ENCODE assay signal across 26 mouse cellular contexts in the genomic region with DNA sequence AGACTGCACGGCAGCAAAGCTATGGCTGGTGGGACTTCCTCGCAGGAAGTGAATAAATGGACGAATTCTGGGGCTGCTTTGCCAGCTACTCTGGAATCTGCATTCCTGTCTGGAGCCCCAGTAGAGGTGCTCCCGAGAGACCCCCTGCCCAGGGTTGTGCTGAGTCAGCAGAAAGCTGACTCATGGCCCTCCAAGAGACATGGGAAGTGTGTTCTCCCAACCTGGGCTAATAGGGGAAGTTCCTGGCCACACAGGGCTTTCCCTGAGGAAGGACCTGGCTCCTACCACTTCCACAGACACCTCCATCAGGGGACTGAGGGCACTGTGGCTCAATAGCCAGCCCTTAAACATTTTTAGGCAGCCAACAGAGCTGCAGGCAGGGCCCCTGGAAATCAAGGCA. TPM values are rescaled to one million over a fixed set of nuclear protein-coding genes. Genes with fewer than 3 reads are reported as not detected.
DNase-seq lines count a peak whose midpoint lies in the region; ATAC-seq and TF ChIP-seq lines count a peak whose summit lies in the region.
"Had no signal": no experiment of that assay in that cellular context is flagged by ENCODE, and none has a peak within 500 bp of the region (broad histone marks: within the 10 kb centered on the region; RNA-seq: fewer than 3 reads in every experiment).

No protein-coding gene starts in this region.

- DNase-seq in heart, postnatal 4 days = no peak
- DNase-seq in lung, postnatal 0 days (ENCODE audit: low spot score) = no peak
- no peak for DNase-seq in lung, postnatal 36 days
- DNase-seq in ES-E14 (ENCODE audit: low read depth, low spot score) = no peak
- DNase-seq in right cerebral cortex, adult 18-20 months = no peak
- no peak for DNase-seq in thymus, postnatal 25 days
- DNase-seq: cerebellum, adult 2 months; cerebellum, postnatal 25 days; gastrocnemius, postnatal 10 days; kidney, postnatal 14 days; lung, postnatal 14 days; midbrain, embryonic 14.5 days; right cerebral cortex, postnatal 4 days; thymus, postnatal 14 days had no signal

- H3K4me2 ChIP-seq in heart, embryonic 12.5 days = no peak overlapping the region
- H3K4me2 ChIP-seq in lung, postnatal 0 days (replicated peaks; ENCODE audit: low read depth, low read length) = no peak overlapping the region
- H3K4me2 ChIP-seq in stomach, embryonic 15.5 days = no peak overlapping the region
- H3K4me2 ChIP-seq: hindbrain, embryonic 15.5 days; limb, embryonic 12.5 days; liver, embryonic 12.5 days; neural tube, embryonic 13.5 days had no signal

- peaks cover 55% of the 10 kb centered on the region for H3K4me1 ChIP-seq in heart, embryonic 12.5 days (replicated peaks)
- peaks cover 18% of the 10 kb centered on the region; the same call in 1 of the 2 replicates for H3K4me1 ChIP-seq in lung, postnatal 0 days (ENCODE audit: insufficient read depth, low read depth, low read length)
- peaks cover 2 to 25% of the 10 kb centered on the region in 2 experiments; a peak in 1 of 4 replicates for H3K4me1 ChIP-seq in ES-E14 (ENCODE audit: control insufficient read depth in 2 of 2, insufficient read depth in 2 of 2, low read length in 2 of 2, poor library complexity in 1 of 2)
- peaks cover 7% of the 10 kb centered on the region for H3K4me1 ChIP-seq in stomach, embryonic 15.5 days
- H3K4me1 ChIP-seq: liver, embryonic 12.5 days had no signal

- ATAC-seq in heart, embryonic 12.5 days (ENCODE audit: insufficient number of reproducible peaks, low FRiP score) = no peak
- no peak for ATAC-seq in lung, postnatal 0 days
- ATAC-seq in stomach, embryonic 15.5 days (ENCODE audit: insufficient read depth, low FRiP score, low read depth) = no peak
- ATAC-seq: liver, embryonic 12.5 days had no signal

- no peaks in the 10 kb centered on the region for H3K27me3 ChIP-seq in heart, embryonic 12.5 days (replicated peaks)
- H3K27me3 ChIP-seq in lung, postnatal 0 days (replicated peaks; ENCODE audit: insufficient read depth, low read length) = no peaks in the 10 kb centered on the region
- no peaks in the 10 kb centered on the region for H3K27me3 ChIP-seq in stomach, embryonic 15.5 days (replicated peaks)
- H3K27me3 ChIP-seq: hindbrain, embryonic 15.5 days; liver, embryonic 12.5 days; neural tube, embryonic 13.5 days had no signal

- in situ Hi-C loops in ES-E14 (cut with MboI; ENCODE audit: low sequenced_read_pairs in 2 of 2, unreplicated experiment in 2 of 2) = no loop called here

- no peak overlapping the region for H3K9ac ChIP-seq in heart, embryonic 12.5 days
- H3K9ac ChIP-seq in lung, postnatal 0 days (replicated peaks; ENCODE audit: low read depth) = no peak overlapping the region
- H3K9ac ChIP-seq in ES-E14 (ENCODE audit: insufficient read depth, low read depth, low read length, poor library complexity, severe bottlenecking) = no peak overlapping the region
- H3K9ac ChIP-seq in stomach, embryonic 15.5 days = no peak overlapping the region
- H3K9ac ChIP-seq: hindbrain, embryonic 15.5 days; limb, embryonic 12.5 days; liver, embryonic 12.5 days; neural tube, embryonic 13.5 days had no signal

- 0 out of 2 replicates have a peak overlapping the region, but pooled peaks have one; percentile 7 for H3K27ac ChIP-seq in heart, embryonic 12.5 days (ENCODE audit: poor library complexity, severe bottlenecking)
- H3K27ac ChIP-seq in lung, postnatal 0 days (ENCODE audit: low read length) = 0 out of 2 replicates have a peak overlapping the region, but pooled peaks have one; percentile 16
- H3K27ac ChIP-seq in ES-E14 (ENCODE audit: insufficient read depth, low read depth, low read length, poor library complexity, severe bottlenecking) = no peak overlapping the region
- H3K27ac ChIP-seq in stomach, embryonic 15.5 days = peak overlapping the region; percentile 48; the same call in 1 of the 2 replicates
- H3K27ac ChIP-seq: hindbrain, embryonic 15.5 days; layer of hippocampus, adult 2 months; limb, embryonic 12.5 days; liver, embryonic 12.5 days; neural tube, embryonic 13.5 days had no signal

- no peak for TF ChIP-seq EP300 in lung, postnatal 0 days (IDR thresholded peaks at IDR 0.05)

- H3K9me3 ChIP-seq in heart, embryonic 12.5 days (replicated peaks) = no peaks in the 10 kb centered on the region
- H3K9me3 ChIP-seq in lung, postnatal 0 days (ENCODE audit: low read length) = no peaks in the 10 kb centered on the region
- H3K9me3 ChIP-seq in ES-E14 (ENCODE audit: control insufficient read depth, insufficient read depth, low read depth, low read length) = no peaks in the 10 kb centered on the region
- no peaks in the 10 kb centered on the region for H3K9me3 ChIP-seq in stomach, embryonic 15.5 days
- H3K9me3 ChIP-seq: hindbrain, embryonic 15.5 days; limb, embryonic 12.5 days; liver, embryonic 12.5 days; neural tube, embryonic 13.5 days had no signal

- 55% methylated on average over 4 of the region's 4 CpGs for WGBS in heart, embryonic 12.5 days
- WGBS in lung, postnatal 0 days = 54% methylated on average over 4 of the region's 4 CpGs
- 52% methylated on average over 4 of the region's 4 CpGs for WGBS in stomach, embryonic 15.5 days

- H3K4me3 ChIP-seq in heart, embryonic 12.5 days = no peak overlapping the region
- no peak overlapping the region for H3K4me3 ChIP-seq in lung, postnatal 0 days (ENCODE audit: low read depth, low read length)
- H3K4me3 ChIP-seq in ES-E14 (ENCODE audit: insufficient read depth in 1 of 2, low read depth in 1 of 2, low read length in 2 of 2, poor library complexity in 1 of 2, severe bottlenecking in 1 of 2) = no peak overlapping the region
- no peak overlapping the region for H3K4me3 ChIP-seq in stomach, embryonic 15.5 days (replicated peaks)
- H3K4me3 ChIP-seq: hindbrain, embryonic 15.5 days; layer of hippocampus, adult 2 months; limb, embryonic 12.5 days; liver, embryonic 12.5 days; myocyte; neural tube, embryonic 13.5 days had no signal

- no peaks in the 10 kb centered on the region for H3K36me3 ChIP-seq in heart, embryonic 12.5 days
- H3K36me3 ChIP-seq in lung, postnatal 0 days (ENCODE audit: insufficient read depth, low read length) = no peaks in the 10 kb centered on the region
- H3K36me3 ChIP-seq in ES-E14 (ENCODE audit: control insufficient read depth, insufficient read depth, low read length, poor library complexity, severe bottlenecking) = no peaks in the 10 kb centered on the region
- H3K36me3 ChIP-seq in stomach, embryonic 15.5 days = no peaks in the 10 kb centered on the region
- H3K36me3 ChIP-seq: hindbrain, embryonic 15.5 days; limb, embryonic 12.5 days; liver, embryonic 12.5 days; neural tube, embryonic 13.5 days had no signal

- no peak for TF ChIP-seq CTCF in lung, postnatal 0 days (IDR thresholded peaks at IDR 0.05)

TF ChIP-seq in ES-E14, 5 proteins besides CTCF, POLR2A, EP300 and RAD21:
- TF ChIP-seq HCFC1 (IDR thresholded peaks at IDR 0.05; ENCODE audit: borderline replicate concordance, insufficient read depth, low read length) (no peak), MAFK (IDR thresholded peaks at IDR 0.05; ENCODE audit: insufficient read depth, low read depth, low read length) (peak; percentile 93)

RNA-seq across cellular contexts. Expression of a gene that starts 50.4 kb away (rescaled TPM):
- polyA plus RNA-seq in heart, embryonic 12.5 days (2016; fragmentation: Nextera tagmentation; extraction: Ambion mirVana) = 0.44 TPM in 1 of 2 replicates, not detected in the other
- not detected for total RNA-seq in heart, postnatal 4 days (2021)
- polyA plus RNA-seq in lung, postnatal 0 days (2015; fragmentation: Nextera tagmentation; extraction: Ambion mirVana) = 0.76 and 1.2 TPM in 2 replicates
- total RNA-seq in ES-E14 (2012; rRNA removed) = 0.36 TPM in 1 of 2 replicates, not detected in the other
- polyA plus RNA-seq in stomach, embryonic 15.5 days (2015; fragmentation: Nextera tagmentation; extraction: Ambion mirVana) = 0.21 TPM in 1 of 2 replicates, not detected in the other
- total RNA-seq: adrenal gland, postnatal 10 days; gastrocnemius, postnatal 10 days; heart, adult 18-20 months; heart, postnatal 14 days; megakaryocyte, adult 5-6 weeks had no signal
- polyA plus RNA-seq: liver, embryonic 12.5 days; midbrain, embryonic 14.5 days; myocyte; neural tube, embryonic 13.5 days had no signal
